Mouse (Mus musculus) left cerebral cortex, adult 8-10 months (tissue): ENCODE measurements around the gene Spin2g. TPM values are rescaled to one million over a fixed set of nuclear protein-coding genes. Genes with fewer than 3 reads are reported as not detected.
"Not testable (repeated sequence)": the region's sequence is repeated elsewhere in the genome, so short reads cannot be mapped to it uniquely, and the experiment has no call there.

Experiments used
- DNase-seq, 2 experiments: peaks; one replicate each; pipeline ENCODE4 v3.0.0; 2022; ENCODE audit warnings: low spot score in 2 of 2
- total RNA-seq, 4 experiments: library from RNA; stranded (reverse); gene quantifications; 2 replicates each; pipeline ENCODE4 v1.2.4; 2022

Spin2g gene
- not detected for total RNA-seq

DNA sequence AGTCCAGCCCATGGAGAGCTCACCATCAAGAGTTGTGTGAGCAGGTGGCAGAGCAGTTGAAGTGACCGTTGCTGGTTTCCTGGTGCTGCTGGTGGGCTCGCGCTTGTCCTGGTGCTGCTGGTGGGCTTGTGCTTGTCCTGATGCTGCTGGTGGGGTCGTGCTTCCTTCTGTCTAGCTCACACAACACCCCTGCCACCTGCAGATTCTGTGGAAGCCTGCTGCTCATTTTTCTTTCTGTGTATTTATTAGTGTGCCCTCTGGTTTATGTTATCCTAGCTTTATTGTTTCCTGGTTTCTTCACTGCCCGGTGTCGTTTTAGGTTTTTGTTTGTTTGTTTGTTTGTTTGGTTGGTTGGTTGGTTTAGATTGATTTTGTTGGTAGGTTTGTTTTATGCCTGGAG is at the start of gene Spin2g:
TSS of gene Spin2g (minus strand) at position 101 of the 400 bp plus-strand sequence.
- DNase-seq: not testable (repeated sequence)

Other genes starting within 250 kb of the Spin2g start
- gene Btbd35f9, start 77.2 kb downstream of the Spin2g start, total RNA-seq: not detected
- gene Btbd35f8, start 211.8 kb upstream of the Spin2g start, total RNA-seq: not detected